Mouse (Mus musculus): Measurements from ENCODE around the gene Fam71e1.

Fam71e1 gene

GRCm38 (mm10) chr7:44534242-44534641 lies 37.9 kb downstream of the Fam71e1 start:
- peak; percentile 74 to 78 for DNase-seq (ENCODE audit: low spot score in 2 of 2)

- peak in 1 of 2 experiments; percentile 66 for DNase-seq (ENCODE audit: low spot score in 2 of 2)
Measured at GRCm38 (mm10) chr7:44534656-44535441, 38.5 kb downstream of the Fam71e1 start.

- peak in 1 of 2 experiments; percentile 67 for DNase-seq (ENCODE audit: low spot score in 2 of 2)
Measured at GRCm38 (mm10) chr7:44535657-44536589, 39.5 kb downstream of the Fam71e1 start.

- no peak for DNase-seq (ENCODE audit: low spot score in 2 of 2)
Measured at GRCm38 (mm10) chr7:44536590-44536968, 40.2 kb downstream of the Fam71e1 start.

GRCm38 (mm10) chr7:44537009-44537408 lies 40.6 kb downstream of the Fam71e1 start:
- DNase-seq (ENCODE audit: low spot score in 2 of 2): no peak

GRCm38 (mm10) chr7:44537496-44537895 lies 41.1 kb downstream of the Fam71e1 start:
- no peak for DNase-seq (ENCODE audit: low spot score in 2 of 2)

GRCm38 (mm10) chr7:44538756-44539624 lies 42.6 kb downstream of the Fam71e1 start:
- peak in 1 of 2 experiments; percentile 58 for DNase-seq (ENCODE audit: low spot score in 2 of 2)

- DNase-seq (ENCODE audit: low spot score in 2 of 2): no peak
Measured at GRCm38 (mm10) chr7:44542555-44542954, 46.2 kb downstream of the Fam71e1 start.

GRCm38 (mm10) chr7:44543071-44543470 lies 46.7 kb downstream of the Fam71e1 start:
- DNase-seq (ENCODE audit: low spot score in 2 of 2): no peak

- no peak for DNase-seq (ENCODE audit: low spot score in 2 of 2)
Measured at GRCm38 (mm10) chr7:44546274-44546673, 49.9 kb downstream of the Fam71e1 start.

GRCm38 (mm10) chr7:44547041-44547440 lies 50.7 kb downstream of the Fam71e1 start:
- no peak for DNase-seq (ENCODE audit: low spot score in 2 of 2)

- DNase-seq (ENCODE audit: low spot score in 2 of 2): peak; percentile 44 to 69
Measured at GRCm38 (mm10) chr7:44547725-44548124, 51.3 kb downstream of the Fam71e1 start.

GRCm38 (mm10) chr7:44548497-44549087 lies 52.2 kb downstream of the Fam71e1 start, which contains the start of gene Pold1:
TSS of gene Pold1 (minus strand) at chr7:44548849.
- DNase-seq (ENCODE audit: low spot score in 2 of 2): peak; percentile 100

- peak in 1 of 2 experiments; percentile 64 for DNase-seq (ENCODE audit: low spot score in 2 of 2)
Measured at GRCm38 (mm10) chr7:44549621-44550408, 53.4 kb downstream of the Fam71e1 start.

- DNase-seq (ENCODE audit: low spot score in 2 of 2): no peak
Measured at GRCm38 (mm10) chr7:44550409-44550678, 54.0 kb downstream of the Fam71e1 start.
